Mouse (Mus musculus): ENCODE data around the gene Atf3. TPM values are rescaled to one million over a fixed set of nuclear protein-coding genes. Genes with fewer than 3 reads are reported as not detected.

Atf3 gene
- polyA plus RNA-seq (2012), result 0.16 and 0.27 TPM in 2 replicates

DNA sequence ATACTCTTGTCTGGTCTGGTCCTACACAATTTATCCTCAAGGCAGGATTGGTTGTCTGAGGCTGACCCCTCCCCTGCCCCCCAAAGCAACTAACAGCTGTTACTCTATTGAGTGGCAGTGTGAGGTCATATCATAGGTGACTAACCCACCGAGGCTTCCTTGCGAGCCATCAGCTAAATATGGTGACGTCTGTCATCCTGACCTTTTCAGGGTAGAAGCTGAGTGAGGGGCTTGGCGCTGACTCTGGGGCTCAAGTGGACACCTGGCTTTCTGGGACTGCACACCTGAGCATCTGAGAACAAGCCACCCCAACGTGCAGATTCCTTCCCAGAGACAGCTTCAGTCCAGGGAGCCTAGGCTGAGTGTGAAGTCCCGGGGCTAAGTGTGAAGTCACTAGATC, at the start of gene Atf3:
Atf3 (minus strand) TSS at position 101 of the 400 bp plus-strand sequence.
- no peak within 1 kb of the TSS for H3K4me3 ChIP-seq (replicated peaks)
- H3K4me1 ChIP-seq (ENCODE audit: control insufficient read depth), result no peaks in the 10 kb centered on the region
- no peaks in the 10 kb centered on the region for H3K9me3 ChIP-seq (ENCODE audit: control insufficient read depth, low read length)
- H3K27me3 ChIP-seq (ENCODE audit: control insufficient read depth), result peaks cover 58% of the 10 kb centered on the region
- TF ChIP-seq GATA1 (IDR thresholded peaks at IDR 0.05; ENCODE audit: low read length), result no peak
- TF ChIP-seq TAL1 (IDR thresholded peaks at IDR 0.05; ENCODE audit: low read length), result no peak
- no peaks in the 10 kb centered on the region for H3K36me3 ChIP-seq (ENCODE audit: control insufficient read depth)

DNA sequence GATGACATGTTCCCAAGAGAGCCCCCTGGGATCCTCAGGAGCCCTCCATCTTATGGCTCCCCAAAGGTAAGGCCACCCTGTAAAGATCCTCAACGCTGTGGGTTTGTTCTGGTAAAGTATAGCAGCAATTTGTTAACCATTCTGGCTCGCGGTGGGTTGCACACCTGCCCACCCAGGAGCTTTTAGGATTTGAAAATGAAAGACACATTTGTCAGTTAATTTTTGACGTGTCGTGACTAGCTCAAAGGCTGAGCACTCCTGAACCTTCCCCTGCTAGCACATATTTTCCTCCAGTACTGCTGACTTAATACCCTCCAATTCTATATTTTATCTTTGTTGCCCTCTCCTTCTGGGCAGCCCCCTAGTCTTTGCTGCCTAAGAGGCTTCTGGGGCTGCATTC, 49.3 kb upstream of the Atf3 start:
- Histone ChIP-seq H3K36me3 (ENCODE audit: control insufficient read depth) (no peaks in the 10 kb centered on the region), H3K27me3 (ENCODE audit: control insufficient read depth) (peaks cover under 1% of the 10 kb centered on the region; the same call in 1 of the 2 replicates), H3K4me1 (ENCODE audit: control insufficient read depth) (no peaks in the 10 kb centered on the region), H3K4me3 (replicated peaks) (no peak overlapping the region), H3K9me3 (ENCODE audit: control insufficient read depth, low read length) (no peaks in the 10 kb centered on the region)
- TF ChIP-seq TAL1 (IDR thresholded peaks at IDR 0.05; ENCODE audit: low read length) (no peak), GATA1 (IDR thresholded peaks at IDR 0.05; ENCODE audit: low read length) (no peak)

DNA sequence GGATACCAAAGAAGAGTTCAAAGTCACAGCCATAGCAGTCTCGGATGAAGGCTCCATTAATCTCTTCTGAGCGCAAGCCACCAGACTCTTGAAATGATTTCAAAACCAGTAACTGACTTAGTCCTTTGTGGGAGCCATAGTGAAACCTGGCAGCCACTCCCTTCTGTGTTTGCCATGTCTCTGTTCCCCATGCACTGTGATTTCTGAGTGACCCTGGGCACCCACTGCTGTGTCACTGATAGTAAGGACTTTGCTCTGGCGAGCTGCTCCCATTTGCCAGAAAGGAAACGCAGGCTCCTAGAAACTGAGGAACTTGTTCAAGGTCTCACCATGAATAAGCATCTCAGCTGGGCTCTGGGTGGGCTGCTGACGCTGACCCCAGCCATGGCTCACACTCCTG, 45.6 kb upstream of the Atf3 start:
- H3K27me3 ChIP-seq (ENCODE audit: control insufficient read depth), result peaks cover 16% of the 10 kb centered on the region
- no peaks in the 10 kb centered on the region for H3K36me3 ChIP-seq (ENCODE audit: control insufficient read depth)
- TF ChIP-seq GATA1 (IDR thresholded peaks at IDR 0.05; ENCODE audit: low read length) (no peak), TAL1 (IDR thresholded peaks at IDR 0.05; ENCODE audit: low read length) (no peak)
- no peaks in the 10 kb centered on the region for H3K4me1 ChIP-seq (ENCODE audit: control insufficient read depth)
- no peak overlapping the region for H3K4me3 ChIP-seq (replicated peaks)
- no peaks in the 10 kb centered on the region for H3K9me3 ChIP-seq (ENCODE audit: control insufficient read depth, low read length)

DNA sequence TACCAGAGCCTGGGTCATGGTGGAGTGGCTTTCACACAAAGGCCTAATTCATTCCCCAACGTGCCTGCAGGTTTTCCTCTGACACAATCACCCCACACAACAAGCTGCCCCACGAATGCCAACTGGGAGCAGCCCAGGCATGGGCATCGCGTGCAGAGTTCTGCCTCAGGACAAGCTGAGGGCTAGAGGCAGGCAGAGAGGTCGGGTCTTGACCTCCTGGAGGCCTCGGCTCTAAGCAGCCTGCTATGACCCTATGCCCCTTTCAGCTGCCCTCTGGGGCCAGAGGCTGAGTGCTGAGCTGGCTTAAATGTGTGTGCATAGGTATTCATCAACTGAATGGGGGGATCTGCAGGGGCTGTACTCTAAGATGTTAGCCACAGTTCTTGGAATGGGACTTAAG, 44.0 kb upstream of the Atf3 start:
- Histone ChIP-seq H3K4me1 (ENCODE audit: control insufficient read depth) (no peaks in the 10 kb centered on the region), H3K9me3 (ENCODE audit: control insufficient read depth, low read length) (no peaks in the 10 kb centered on the region)

DNA sequence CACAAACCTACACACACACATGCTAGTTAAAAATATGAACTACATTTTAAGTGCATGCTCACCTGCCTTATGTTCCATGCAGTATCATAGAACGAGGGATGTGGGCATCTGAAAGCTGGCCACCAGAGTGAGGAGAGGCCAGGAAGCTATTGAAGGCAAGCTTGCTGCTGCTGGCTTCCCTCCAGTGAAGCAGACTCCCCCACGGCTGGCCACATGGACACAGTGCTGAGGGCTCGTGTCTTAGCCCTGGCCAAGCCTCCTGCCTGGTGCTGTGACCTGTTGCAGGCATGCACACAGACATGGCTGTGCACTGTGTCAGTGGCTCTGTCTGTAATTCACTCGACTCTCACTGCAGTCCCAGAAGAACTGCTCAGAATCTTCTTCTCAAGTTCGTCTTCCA, 41.8 kb upstream of the Atf3 start:
- H3K9me3 ChIP-seq (ENCODE audit: control insufficient read depth, low read length), result no peaks in the 10 kb centered on the region
- H3K27me3 ChIP-seq (ENCODE audit: control insufficient read depth), result peaks cover 16% of the 10 kb centered on the region
- H3K36me3 ChIP-seq (ENCODE audit: control insufficient read depth), result no peaks in the 10 kb centered on the region
- no peak overlapping the region for H3K4me3 ChIP-seq (replicated peaks)
- H3K4me1 ChIP-seq (ENCODE audit: control insufficient read depth), result no peaks in the 10 kb centered on the region
- TF ChIP-seq TAL1 (IDR thresholded peaks at IDR 0.05; ENCODE audit: low read length) (no peak), GATA1 (IDR thresholded peaks at IDR 0.05; ENCODE audit: low read length) (no peak)

More for the DNA sequence above, 44.0 kb upstream of the Atf3 start:
- no peak for TF ChIP-seq GATA1 (IDR thresholded peaks at IDR 0.05; ENCODE audit: low read length)
- no peak for TF ChIP-seq TAL1 (IDR thresholded peaks at IDR 0.05; ENCODE audit: low read length)
- H3K36me3 ChIP-seq (ENCODE audit: control insufficient read depth), result no peaks in the 10 kb centered on the region
- peaks cover 16% of the 10 kb centered on the region for H3K27me3 ChIP-seq (ENCODE audit: control insufficient read depth)
- no peak overlapping the region for H3K4me3 ChIP-seq (replicated peaks)

DNA sequence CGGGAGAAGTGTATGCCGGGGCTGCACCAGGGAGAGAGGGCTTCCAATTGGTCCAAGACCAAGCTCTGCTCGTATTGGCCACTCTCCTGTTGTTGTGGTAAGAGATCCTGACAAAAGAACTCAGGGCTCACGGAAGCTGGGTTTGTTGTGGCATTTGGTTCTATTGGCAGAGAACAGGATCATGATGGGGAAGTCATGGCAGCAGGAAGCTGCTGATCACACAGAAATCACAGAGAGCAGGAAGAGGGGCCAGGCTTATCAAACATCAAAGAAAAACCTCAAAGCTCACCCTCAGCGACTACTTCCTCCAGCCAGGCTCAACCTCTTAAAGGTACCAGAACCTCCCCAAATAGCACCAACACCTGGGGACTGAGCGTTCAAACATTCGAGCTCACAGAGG, 41.3 kb upstream of the Atf3 start:
- H3K4me3 ChIP-seq (replicated peaks), result no peak overlapping the region
- no peaks in the 10 kb centered on the region for H3K36me3 ChIP-seq (ENCODE audit: control insufficient read depth)
- H3K9me3 ChIP-seq (ENCODE audit: control insufficient read depth, low read length), result no peaks in the 10 kb centered on the region
- H3K27me3 ChIP-seq (ENCODE audit: control insufficient read depth), result peaks cover 16% of the 10 kb centered on the region
- TF ChIP-seq TAL1 (IDR thresholded peaks at IDR 0.05; ENCODE audit: low read length), result no peak
- TF ChIP-seq GATA1 (IDR thresholded peaks at IDR 0.05; ENCODE audit: low read length), result no peak
- no peaks in the 10 kb centered on the region for H3K4me1 ChIP-seq (ENCODE audit: control insufficient read depth)

DNA sequence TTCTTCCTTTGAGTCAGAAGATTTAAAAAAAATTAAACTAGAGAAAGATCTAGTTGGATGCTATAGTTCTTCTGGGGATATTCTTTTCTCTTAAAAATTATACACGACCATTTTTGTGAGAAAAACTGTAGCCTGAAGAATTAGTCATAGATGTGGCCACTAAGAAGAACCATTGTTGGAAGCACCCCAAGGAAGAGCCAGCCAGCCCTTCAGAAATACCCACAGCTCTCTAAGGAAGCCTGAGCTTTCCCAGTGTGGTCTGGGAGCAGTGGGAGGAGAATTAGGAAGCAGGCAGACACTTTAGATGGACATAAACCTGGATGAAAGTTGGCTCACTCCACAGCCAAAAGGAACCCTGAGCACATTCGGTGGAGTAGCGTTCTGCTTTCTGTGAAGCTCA, 40.7 kb upstream of the Atf3 start:
- peaks cover 16% of the 10 kb centered on the region for H3K27me3 ChIP-seq (ENCODE audit: control insufficient read depth)
- no peaks in the 10 kb centered on the region for H3K4me1 ChIP-seq (ENCODE audit: control insufficient read depth)
- no peak for TF ChIP-seq GATA1 (IDR thresholded peaks at IDR 0.05; ENCODE audit: low read length)
- no peaks in the 10 kb centered on the region for H3K9me3 ChIP-seq (ENCODE audit: control insufficient read depth, low read length)
- H3K4me3 ChIP-seq (replicated peaks), result no peak overlapping the region
- no peaks in the 10 kb centered on the region for H3K36me3 ChIP-seq (ENCODE audit: control insufficient read depth)

GRCm38 (mm10) chr1:191257981-191258380, 40.1 kb upstream of the Atf3 start:
- no peak overlapping the region for H3K4me3 ChIP-seq (replicated peaks)
- H3K27me3 ChIP-seq (ENCODE audit: control insufficient read depth), result peaks cover 16% of the 10 kb centered on the region
- no peaks in the 10 kb centered on the region for H3K36me3 ChIP-seq (ENCODE audit: control insufficient read depth)
- no peaks in the 10 kb centered on the region for H3K4me1 ChIP-seq (ENCODE audit: control insufficient read depth)
- no peaks in the 10 kb centered on the region for H3K9me3 ChIP-seq (ENCODE audit: control insufficient read depth, low read length)
- TF ChIP-seq TAL1 (IDR thresholded peaks at IDR 0.05; ENCODE audit: low read length), result no peak

GRCm38 (mm10) chr1:191257351-191257771, 39.5 kb upstream of the Atf3 start:
- Histone ChIP-seq H3K4me1 (ENCODE audit: control insufficient read depth) (no peaks in the 10 kb centered on the region), H3K4me3 (replicated peaks) (no peak overlapping the region), H3K27me3 (ENCODE audit: control insufficient read depth) (peaks cover 16% of the 10 kb centered on the region), H3K9me3 (ENCODE audit: control insufficient read depth, low read length) (no peaks in the 10 kb centered on the region), H3K36me3 (ENCODE audit: control insufficient read depth) (no peaks in the 10 kb centered on the region)
- TF ChIP-seq GATA1 (IDR thresholded peaks at IDR 0.05; ENCODE audit: low read length) (no peak), TAL1 (IDR thresholded peaks at IDR 0.05; ENCODE audit: low read length) (no peak)

DNA sequence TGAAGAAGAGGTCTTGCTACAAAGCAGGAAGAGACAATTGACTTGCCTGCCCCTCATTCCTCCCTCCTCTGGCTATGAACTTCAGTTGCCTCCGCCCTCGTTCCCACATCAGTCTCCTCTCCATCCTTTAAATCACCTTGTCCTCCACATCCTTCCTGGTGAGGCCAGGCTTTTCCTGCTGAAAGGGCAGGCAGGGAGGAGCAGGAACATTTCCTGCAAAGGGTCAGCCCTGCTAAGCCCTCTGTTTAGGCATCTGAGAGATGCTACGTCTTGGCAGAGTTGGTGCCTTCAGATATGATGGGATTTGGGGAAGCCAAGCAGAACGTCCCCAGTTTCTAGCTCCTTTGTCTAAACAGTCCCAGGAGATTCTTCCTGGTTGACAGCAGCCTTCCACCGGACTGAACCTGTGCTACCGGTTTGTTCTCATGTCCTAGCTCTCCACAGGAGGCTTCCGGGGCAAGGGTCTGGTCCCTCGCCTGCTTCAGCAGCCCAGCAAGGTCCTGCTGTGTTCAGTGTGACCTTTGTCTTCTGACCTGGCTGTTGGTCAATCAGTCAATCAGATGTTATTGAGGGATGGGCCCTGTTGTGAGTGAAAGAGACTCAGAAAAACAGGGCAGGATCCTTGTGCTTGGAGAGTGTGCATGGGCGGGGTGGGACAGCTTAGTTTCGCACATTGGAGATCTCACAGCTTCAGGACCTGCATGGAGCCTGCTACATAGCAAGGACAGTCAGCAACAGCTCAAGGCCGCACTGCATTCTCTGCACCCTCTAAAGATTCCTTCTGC, 38.9 kb upstream of the Atf3 start:
- H3K36me3 ChIP-seq (ENCODE audit: control insufficient read depth), result no peaks in the 10 kb centered on the region
- H3K27me3 ChIP-seq (ENCODE audit: control insufficient read depth), result peaks cover 11% of the 10 kb centered on the region
- no peaks in the 10 kb centered on the region for H3K9me3 ChIP-seq (ENCODE audit: control insufficient read depth, low read length)
- TF ChIP-seq TAL1 (IDR thresholded peaks at IDR 0.05; ENCODE audit: low read length), result no peak
- no peak for TF ChIP-seq GATA1 (IDR thresholded peaks at IDR 0.05; ENCODE audit: low read length)
- no peaks in the 10 kb centered on the region for H3K4me1 ChIP-seq (ENCODE audit: control insufficient read depth)
- no peak overlapping the region for H3K4me3 ChIP-seq (replicated peaks)

Measured in erythroblast, embryonic 14.5 days (primary cell).